Mouse (Mus musculus) v-Abl transformed pro-B cells (cell line): ENCODE measurements around the gene Igf2bp2.

Experiments
- in situ Hi-C, 2 experiments: fragments of 400-800 bp; cut with MboI; formaldehyde crosslinking; loops; one replicate each; pipeline ENCODE4 v1.15.1; 2025; ENCODE audit not compliant: unreplicated experiment in 2 of 2

Igf2bp2 gene

DNA sequence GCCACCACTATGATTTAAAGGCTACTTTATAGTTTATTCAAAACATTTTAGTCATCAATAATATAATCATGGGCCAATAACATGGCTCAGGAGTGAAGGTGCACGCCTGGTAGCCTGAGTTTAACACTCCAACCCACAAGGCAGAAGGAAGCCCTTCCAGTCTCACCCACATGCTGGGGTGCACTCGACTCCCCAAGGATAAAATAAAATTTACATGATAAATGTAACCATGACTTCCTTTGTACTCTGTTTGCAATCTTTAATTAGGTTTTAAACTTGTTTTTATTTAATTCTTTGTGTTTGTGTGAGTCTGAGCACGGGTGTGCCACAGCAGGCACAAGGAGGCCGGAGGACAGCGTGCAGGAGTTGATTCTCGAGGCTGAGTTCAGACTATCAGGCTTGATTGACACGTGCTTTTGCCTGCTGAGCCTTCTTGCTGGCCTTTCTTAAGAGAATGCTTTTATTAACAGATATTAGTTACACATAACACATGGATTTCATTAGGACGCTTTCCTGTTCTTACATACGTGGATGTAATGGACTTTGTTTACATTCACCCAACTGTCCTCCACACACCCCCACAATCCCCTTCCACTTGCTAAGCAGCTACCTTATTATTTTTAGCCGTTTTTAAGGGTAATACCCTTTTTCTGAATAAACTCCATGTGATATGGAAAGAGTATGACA is 13.3 kb downstream of the Igf2bp2 start:
- in situ Hi-C loops: no loop called here

DNA sequence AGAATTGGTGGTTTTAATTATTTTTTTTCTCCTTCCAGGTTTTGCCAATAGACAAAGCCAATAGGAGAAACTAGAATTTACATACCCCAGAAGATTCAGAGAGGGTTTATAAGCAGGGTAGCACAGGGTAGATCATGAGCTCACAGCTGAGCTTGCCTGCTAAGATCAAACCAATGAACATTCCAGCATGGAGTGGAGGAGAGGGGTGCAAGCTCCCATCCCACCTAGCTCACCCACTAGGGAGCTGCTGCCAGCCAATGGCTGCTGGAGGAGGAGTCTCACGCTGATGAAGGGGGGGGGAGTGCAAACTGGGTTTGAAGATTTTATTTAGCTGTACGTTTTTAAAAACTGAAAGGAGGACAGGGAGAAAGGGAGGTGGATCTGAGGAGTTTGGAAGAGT is 14.0 kb downstream of the Igf2bp2 start:
- in situ Hi-C loops: no loop called here

DNA sequence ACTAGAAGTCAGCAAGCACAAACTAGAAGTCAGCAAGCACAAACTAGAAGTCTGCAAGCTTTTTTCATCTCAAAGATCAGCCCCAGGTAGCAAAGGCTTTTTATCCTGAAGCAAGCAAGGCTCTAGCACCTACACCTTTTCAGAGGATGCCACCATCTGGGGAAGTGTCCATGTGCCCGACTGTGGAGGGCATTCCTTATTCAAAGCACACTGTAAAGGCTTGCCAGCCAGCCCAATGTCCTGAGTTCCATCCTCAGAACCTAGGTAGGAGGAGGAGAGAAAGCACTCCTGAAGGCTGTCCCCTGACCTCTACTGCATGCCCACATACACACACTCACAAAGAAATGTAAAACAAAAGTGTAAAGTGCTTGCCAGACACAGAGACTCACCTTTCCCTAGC is 16.0 kb downstream of the Igf2bp2 start:
- in situ Hi-C loops: no loop called here

DNA sequence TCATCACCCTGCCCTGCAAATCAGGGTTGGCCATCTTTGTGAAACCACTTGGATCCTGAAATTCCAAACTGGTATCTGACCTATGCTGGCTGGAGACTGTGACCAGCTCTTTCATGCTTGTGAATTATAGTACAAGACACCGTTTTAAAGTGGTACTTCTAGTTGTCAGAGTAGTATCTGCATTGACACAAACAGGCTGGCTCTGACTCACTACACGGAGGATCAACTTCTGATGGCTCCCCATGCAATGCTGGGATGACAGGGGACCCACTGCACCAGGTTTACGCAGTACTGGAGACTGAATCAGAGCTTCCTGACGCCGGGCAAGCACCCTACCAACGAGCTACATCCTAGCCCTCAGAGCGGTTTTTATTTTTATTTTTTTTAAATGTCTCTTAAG is 17.0 kb downstream of the Igf2bp2 start:
- in situ Hi-C loops: no loop called here

DNA sequence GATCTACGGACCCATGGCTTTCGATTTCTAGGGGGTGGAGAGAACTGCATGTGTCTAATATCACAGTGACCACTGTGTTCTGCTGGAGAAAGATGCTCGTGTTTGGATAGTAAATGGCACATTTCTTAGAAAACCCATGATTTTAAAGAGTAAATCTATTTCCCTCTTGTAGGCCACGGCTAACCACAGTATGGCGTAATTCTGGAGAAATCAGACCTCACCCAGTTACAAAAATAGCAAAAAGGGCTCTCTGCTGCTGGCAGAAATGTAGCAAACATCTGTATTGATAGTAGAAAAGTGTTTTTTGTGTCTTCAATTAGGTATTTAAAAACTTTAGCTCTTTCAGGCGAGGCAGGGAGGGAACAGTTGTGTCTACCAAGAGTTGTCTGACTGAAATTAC is 18.6 kb downstream of the Igf2bp2 start:
- in situ Hi-C loops: no loop called here

DNA sequence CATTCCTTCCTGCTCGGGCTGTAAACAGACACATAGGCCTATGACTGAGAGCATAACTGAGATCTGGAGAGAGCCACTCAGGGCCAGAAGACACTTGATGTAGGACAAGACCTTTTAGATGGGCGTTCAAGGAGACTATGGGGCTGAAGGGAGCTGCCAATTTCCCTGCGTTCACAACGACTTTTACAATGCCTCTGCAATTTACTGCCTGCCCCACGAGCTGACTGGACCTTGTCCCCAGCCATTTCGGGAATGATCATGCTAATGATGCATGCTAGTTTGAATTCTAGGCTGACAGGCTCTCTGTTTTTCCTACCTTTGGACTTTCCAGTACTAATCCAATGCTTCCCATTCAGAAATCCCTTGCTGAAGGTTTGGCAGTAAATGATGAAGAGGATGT is 22.2 kb downstream of the Igf2bp2 start:
- in situ Hi-C loops: no loop called here

DNA sequence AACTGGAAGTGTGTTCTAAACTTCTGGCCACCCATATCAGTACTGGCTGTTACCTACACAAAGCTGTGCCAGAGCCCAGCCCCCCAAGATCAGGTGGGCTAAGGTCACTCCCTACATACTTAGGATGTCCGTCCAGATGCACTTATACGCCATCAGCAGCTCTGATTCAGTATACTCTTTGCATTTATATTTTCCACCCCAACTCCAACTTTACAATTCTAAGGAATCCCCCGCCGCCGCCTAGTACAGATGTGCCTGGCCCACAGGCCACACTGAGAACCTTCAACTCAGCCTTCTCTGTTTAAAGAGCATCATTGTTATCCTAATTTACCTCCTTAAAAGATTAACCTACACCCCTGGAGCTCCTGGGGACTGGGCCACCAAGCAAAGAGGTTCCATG is 23.3 kb downstream of the Igf2bp2 start:
- in situ Hi-C loops: no loop called here

DNA sequence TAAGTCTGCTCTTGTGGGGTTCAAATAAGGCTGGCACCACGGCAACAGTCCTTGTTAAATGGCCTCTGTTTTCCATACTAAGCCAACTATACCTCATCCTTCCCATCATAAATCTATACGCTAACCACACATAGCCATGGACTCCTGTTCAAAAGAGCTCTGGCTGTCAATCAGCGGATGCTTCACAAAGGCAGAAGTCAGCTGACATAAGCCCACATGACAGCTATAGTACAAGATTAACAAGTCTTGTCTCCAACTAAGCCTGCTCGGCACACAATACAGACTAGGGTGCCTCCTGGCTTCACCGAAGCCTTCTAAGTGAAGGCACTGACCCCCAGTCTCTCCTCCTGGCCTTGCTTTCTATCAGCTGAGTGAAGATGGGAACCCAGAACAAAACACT is 26.9 kb downstream of the Igf2bp2 start:
- in situ Hi-C loops: no loop called here

DNA sequence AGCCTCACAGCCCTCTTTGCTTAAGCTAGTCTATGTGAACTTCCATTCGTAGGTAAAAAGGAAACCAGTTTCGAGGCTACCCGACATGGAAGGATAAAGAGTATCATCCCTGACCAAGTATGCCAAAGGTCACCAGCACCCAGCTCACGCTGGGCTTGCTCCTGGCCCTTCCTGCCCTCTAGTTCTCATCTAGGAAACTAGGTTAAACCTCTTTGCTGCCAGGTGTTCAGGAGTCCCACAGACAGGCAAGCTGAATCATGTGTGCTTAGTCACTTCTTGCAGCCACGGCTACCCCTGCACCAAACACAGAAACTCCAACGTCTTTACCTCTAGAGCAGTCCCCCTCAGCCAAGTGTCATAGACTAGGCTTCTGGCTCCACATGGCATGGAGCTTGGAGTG is 31.8 kb downstream of the Igf2bp2 start:
- in situ Hi-C loops: no loop called here

DNA sequence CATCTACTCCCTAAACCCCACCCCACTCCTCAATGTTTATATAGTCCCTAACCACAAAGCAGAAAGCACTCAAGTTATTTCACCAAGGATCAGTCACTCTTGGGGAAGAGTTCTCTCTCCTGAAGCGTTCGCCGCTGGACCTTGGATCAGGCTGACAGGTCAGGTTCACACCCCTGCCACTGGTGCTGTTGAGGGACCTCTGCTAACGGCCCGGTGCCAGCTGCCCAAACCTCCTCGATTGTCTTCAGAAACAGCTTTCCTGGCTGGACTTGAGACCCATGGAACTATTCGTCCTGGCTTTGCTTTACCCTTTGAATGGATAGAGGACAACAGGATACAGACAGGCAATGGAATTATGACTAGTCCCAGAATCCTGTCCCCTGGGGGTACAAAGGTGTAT is 33.6 kb downstream of the Igf2bp2 start:
- in situ Hi-C loops: loop anchor here (5.0 to 10.0 kb wide), 2 partner anchors 645 to 652 kb away; no protein-coding TSS in a partner anchor

DNA sequence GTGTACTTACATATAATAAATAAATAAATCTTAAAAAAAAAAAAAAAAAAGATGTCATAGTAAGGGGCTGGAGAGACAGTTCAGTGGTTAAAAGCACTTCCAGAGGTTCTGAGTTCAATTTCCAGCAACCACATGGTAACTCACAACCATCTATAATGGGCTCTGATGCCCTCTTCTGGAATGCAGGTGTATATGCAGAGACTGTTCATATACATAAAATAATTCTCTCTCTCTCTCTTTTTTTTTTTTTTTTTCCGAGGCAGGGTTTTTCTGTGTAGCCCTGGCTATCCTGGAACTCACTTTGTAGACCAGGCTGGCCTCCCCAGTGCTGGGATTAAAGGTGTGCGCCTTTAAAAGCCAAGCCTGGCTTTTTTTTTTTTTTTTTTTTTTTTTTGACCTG is 34.5 kb downstream of the Igf2bp2 start:
- in situ Hi-C loops: loop anchor here (5.0 to 10.0 kb wide), 2 partner anchors 644 to 651 kb away; no protein-coding TSS in a partner anchor

DNA sequence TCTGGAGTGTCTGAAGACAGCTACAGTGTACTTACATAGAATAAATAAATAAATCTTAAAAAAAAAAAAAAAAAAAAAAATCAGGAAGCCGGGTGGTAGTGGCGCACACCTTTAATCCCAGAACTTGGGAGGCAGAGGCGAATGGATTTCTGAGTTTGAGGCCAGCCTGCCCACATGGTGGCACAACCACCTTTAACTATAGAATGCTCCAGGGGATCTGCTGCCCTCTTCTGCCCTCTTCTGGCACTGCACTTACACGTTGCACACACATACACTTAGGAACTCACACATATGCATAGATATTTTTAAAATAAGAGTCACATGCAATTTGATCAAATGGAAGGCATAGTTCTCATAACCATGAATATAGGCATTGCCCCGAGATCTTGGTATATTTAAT is 35.3 kb downstream of the Igf2bp2 start:
- in situ Hi-C loops: loop anchor here (5.0 to 10.0 kb wide), 2 partner anchors 643 to 651 kb away; no protein-coding TSS in a partner anchor

DNA sequence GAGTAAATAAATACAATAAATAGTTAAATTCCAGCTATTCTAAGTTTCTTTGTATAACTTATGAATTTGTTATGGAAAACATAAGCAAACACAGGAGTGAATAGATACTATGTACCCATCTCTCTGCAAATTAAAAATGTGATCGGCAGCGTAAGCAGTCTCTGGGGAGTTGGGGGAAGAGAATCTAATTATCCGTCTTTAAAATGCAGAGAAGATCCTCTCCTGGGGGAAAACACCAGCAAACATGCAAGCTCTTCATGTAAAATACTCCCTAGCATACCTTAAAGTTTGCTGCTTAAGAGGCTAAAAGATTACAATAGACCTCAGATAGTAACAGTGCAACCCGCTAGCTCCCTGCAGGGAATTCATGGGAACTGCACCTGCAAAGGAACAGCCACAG is 36.2 kb downstream of the Igf2bp2 start:
- in situ Hi-C loops: loop anchor here (5.0 to 10.0 kb wide), 2 partner anchors 642 to 650 kb away; no protein-coding TSS in a partner anchor

DNA sequence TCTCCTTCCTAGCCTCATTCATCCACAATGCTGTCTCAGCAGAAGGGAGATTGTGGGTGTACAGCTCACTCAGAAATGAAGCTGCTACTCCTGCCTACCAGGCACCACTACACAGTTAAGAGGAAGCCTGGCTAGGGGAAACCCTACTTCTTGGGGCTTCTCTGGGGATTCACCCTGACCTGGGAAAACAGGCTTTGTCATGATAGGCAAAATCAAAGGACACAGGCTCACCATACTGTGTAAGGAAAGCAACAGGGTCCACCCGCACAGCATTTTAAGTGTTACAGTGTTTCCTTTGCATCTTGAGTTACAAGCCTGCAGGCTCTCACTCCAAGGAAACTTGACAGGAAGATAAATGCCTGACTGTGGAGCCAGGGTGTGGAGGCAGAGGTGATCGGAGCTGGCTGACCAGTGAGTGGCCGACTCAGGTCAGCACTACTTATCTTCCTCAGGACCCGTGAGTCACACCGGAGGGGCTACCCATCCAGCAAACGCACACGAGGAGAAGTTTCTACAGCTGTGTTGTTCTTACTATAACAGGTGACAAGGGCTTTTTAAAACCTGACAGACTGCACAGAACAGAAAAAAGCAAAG is 38.7 kb downstream of the Igf2bp2 start:
- in situ Hi-C loops: loop anchor here (5.0 to 10.0 kb wide), 3 partner anchors 282 to 640 kb away; no protein-coding TSS in a partner anchor

DNA sequence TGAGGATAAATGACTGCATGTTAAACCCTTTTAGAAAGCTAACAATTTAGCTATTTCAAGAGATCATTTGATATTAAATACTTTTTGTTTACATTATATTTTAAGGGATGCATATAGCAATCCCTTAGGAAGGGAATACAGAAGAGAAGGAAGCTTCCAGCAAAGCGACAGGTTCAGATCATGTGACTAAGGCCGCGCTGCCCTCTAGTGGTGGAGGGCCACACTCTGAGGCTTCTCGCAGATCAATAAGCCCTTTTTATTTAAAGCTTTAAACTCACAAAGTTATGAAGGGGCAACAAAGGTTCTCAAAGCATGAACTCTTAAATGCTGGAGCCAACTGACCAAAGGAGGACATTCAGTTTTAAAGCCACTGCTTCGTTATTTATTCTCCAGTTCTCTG is 39.4 kb downstream of the Igf2bp2 start:
- in situ Hi-C loops: loop anchor here (5.0 to 10.0 kb wide), 3 partner anchors 281 to 639 kb away; no protein-coding TSS in a partner anchor

DNA sequence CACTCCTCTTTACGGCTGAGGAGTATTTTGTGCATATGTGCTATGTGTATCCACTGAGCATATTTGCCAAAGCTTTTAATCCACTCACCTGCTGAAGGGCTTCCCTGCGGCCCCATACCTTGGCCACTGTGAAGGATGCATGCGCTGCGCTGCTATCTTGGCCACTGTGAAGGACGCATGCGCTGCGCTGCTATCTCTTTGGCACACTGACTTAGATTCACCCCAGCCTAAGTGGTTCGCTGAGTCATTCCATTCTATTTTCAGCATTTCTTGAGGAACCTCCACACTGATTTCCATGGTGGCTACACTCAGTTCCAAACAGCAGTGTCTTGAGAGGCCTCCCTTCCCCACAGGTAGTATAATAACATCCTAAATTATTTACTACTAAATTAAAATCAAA is 42.0 kb downstream of the Igf2bp2 start:
- in situ Hi-C loops: loop anchor here (5.0 to 10.0 kb wide), 3 partner anchors 279 to 636 kb away; no protein-coding TSS in a partner anchor

DNA sequence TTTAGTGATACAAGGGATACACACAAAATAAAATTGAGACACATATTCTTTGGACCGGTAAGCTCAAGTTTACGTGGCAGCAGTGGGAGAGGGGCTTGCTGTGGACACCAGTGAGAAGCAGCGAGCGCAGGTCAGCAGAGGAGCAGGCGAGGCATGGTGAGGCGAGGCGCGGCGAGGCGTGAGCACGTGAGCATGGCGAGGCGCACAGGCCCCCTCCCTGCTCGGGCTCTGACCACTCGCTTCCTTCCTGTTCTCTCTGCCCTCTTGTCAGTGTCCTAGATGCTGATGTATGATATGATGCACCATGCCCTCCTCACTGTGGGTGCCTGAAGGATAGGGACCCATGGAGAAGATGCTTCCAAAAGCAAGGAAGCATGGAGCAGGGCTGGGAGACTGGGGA is 43.6 kb downstream of the Igf2bp2 start:
- in situ Hi-C loops: loop anchor here in 1 of 2 experiments (10.0 kb wide), 1 partner anchor 685 kb away; no protein-coding TSS in a partner anchor

DNA sequence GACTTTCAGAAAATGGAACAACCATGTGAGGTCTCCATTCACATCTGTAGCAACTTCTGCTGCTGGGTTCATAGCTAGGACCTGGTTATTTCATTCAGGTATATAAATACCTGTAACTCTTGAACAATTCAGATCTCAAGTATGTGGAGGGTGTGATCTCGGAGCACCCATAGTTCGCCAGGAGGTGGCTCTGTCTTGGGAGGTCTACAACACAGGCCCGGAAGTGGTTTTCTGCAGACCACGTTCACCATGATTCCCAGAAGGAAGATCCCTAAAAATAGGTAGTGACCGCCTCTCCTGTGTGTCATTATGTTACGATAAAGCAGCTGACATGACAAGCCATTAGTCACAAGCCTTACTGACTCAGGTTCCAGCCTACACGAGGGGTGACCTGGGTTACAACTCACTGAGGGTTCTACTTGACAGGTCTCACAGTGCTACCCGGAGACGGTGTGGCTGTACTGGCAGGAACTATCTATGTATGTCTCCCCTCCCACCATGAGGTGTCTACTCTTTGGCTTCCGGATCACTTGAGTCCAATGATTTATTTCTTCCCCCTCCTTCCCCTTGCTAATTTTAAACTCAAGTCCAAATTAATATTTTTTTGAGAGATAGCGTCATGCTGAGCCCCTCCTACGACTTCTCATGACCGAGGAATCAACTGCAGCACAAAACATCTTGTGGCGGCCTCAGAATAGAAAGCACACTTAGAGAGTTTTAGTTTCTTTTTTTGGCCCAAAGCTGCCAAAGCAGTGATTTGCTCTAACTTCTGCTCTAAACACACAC is 44.2 kb downstream of the Igf2bp2 start:
- in situ Hi-C loops: loop anchor here in 1 of 2 experiments (10.0 kb wide), 1 partner anchor 686 kb away; no protein-coding TSS in a partner anchor

DNA sequence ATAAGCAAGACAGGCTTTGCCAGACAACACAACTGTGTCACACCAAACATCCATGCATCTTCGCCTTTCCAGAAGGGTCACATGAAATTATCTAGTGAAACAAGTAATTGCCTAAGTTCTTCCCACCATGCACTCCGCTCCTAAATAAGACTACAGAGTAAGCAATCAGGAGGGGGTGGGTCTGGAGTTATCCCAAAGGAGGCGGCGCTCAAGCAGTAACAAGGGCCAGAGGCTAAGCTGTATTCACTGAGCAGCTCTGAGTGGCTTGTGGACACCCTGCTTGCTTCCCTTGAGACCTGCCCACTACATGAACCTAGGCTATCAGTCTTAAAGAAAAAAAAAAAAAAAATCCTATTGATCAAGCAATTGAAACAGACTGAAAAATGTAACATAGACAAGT is 44.9 kb downstream of the Igf2bp2 start:
- in situ Hi-C loops: loop anchor here in 1 of 2 experiments (10.0 kb wide), 1 partner anchor 687 kb away; no protein-coding TSS in a partner anchor

DNA sequence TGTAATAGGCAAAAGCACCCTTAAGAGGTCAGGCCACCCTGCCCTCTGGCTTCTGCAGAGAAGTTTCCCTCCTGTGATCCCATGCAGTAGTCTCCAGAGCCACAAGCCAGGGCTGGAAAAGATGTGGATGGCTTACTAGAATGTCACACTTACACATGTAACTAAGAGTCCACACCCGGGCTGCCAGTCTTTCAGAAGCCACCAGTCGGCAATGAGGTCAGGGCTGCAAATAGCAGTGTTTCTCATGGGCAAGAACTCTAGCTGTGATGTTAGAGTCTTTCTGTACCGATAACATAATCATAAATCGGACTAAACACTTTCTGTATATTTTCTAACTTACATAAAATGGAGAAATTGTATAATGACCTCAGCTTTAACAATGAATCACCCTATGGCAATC is 46.4 kb downstream of the Igf2bp2 start:
- in situ Hi-C loops: loop anchor here in 1 of 2 experiments (10.0 kb wide), 1 partner anchor 688 kb away; no protein-coding TSS in a partner anchor

DNA sequence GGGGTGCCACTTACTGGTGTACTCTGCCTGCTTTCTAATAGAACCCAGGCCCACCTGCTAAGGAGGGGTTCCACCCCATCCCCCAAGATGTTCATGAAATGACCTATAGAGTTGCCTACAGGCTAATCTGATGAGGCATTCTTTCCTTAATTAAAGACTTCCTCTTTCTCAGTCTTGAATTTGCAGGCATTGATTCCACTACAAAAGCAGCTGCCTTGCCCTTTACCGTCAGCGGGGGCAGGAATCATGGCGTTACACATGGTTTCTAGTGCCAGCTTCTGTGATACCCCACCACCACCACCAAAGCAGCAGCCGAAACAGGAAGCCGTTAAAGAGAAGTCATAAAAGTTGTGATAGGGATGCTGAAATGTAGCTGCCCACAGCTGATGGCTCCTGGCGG is 47.0 kb downstream of the Igf2bp2 start:
- in situ Hi-C loops: loop anchor here in 1 of 2 experiments (10.0 kb wide), 1 partner anchor 689 kb away; no protein-coding TSS in a partner anchor
